Mouse (Mus musculus) right cerebral cortex, adult 2 months (tissue): ENCODE data around the gene Sec16a.
A peak's percentile ranks its signal among the peaks of the same experiment; 100 is the strongest.

ENCODE experiments used
- DNase-seq, 2 experiments: peaks; one replicate each; pipeline ENCODE4 v3.0.0; 2021 to 2022; ENCODE audit warnings: low spot score in 2 of 2

The Sec16a gene

DNA sequence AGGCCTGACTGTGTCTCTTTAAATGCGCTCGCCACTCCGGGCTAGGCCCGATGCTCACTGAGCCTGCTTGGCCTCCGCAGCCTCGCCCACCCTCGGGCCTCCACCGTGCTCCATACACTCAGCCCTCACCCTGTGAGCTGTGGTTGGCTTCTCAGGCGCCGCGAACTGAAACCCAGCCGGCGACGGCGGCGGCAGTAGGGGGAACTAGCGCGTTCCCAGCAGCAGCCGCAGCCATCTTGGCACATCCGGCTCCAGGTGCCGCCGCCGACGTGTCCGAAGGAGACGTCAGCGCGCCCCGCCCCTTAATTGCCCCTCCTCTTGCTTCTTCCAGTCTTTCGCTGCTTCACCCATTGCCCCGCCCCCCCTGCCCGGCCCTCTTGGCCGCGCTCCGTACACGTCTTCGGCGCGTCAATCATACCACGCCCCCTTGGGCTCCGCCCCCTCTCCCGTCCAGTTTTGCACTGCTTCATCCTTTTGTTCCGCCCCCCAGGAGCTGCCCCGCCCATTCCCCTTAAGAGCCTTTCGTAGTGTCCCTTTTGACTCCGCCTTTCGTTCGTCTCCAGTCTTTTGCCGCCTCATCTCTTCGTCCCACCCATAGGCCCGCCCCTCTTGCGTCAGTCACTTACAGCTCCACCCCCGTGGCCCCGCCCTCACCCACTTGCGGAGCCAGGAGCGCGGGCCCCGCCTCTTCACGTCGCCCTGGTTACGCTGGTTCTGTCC, at the start of gene Sec16a:
Sec16a (minus strand) TSS at position 271 of the 720 bp plus-strand sequence.
- peak; percentile 98 to 99 for DNase-seq

DNA sequence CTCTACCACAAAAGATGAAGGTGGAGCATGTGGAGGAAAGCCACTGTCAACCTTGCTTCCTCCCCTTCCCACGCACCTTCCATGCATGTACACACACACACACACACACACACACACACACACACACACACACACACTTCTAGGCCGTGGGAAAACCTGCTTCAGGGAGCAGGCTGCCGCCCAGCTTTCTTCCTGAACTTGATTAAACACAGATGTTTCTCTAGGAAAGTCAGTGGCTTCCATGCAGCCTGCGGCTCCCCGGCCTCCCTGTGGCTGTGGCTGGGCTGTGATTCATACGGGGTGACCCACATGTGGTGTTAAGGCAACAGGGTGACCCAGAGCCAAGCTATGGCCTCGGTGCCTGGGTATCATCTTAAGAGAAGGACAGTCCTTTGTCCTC, 49.4 kb upstream of the Sec16a start:
- no peak for DNase-seq

DNA sequence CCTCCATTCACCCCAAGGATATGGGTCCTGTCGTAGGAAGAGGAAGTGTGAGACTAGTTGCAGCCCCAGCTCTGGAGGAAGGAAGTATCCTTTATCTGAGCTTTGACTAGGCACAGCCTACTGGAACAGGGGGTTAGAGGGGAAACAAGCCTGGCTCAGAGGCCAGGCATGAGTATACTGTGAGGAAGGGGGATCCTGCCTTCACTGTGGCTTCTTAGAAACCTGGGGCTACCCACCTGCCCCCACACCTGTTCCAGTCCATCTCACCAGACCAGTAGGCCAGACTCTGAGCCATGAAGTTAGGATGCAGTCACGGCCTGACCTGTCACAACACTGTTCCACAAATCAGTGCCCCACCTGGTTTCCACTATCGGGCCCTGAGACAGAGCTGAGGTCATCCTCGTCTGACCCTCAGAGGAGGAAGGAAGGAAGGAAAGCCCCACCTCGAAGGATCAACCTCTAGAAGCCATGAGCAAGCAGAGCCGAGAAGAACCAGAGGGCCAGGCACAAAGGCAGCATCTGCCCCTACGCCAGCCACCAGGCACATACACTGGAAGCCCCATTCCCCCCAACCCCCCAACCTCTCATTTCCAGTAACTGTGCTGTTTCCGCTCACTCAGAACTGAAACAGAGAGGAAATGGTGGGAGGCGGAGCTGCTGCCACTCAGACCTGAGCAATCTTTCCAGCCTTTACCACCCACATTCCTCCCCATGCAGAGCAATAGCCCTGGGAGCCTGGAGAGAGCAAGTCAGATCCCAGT, 48.2 kb upstream of the Sec16a start:
- DNase-seq, result peak in 1 of 2 experiments; percentile 55

DNA sequence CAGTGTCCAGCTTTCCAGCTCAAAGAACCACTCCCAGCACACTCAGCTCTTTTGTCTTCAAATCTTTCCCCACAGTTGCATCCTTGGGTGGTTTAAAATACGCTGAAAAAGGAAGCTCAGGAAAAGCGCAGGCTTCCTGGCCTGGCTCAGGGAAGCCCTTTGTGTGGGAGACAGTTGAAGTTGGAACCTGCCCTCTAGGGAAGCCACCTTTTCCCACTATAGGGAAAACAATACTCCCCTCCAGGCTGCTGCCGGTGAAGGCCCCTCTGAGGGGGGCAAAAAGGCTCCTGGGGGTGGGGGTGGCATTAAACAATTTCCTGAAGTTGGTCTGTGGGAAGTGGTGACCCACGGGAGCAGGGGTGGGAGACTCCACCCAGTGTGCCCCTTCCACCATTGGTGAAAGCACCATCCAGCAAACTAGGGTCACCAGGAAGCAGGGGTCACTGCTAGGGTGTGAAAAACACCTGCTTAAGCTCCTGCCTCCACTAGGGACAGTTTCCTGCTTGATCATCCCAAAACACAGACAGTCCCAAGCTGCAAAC, 45.8 kb upstream of the Sec16a start:
- DNase-seq, result no peak

DNA sequence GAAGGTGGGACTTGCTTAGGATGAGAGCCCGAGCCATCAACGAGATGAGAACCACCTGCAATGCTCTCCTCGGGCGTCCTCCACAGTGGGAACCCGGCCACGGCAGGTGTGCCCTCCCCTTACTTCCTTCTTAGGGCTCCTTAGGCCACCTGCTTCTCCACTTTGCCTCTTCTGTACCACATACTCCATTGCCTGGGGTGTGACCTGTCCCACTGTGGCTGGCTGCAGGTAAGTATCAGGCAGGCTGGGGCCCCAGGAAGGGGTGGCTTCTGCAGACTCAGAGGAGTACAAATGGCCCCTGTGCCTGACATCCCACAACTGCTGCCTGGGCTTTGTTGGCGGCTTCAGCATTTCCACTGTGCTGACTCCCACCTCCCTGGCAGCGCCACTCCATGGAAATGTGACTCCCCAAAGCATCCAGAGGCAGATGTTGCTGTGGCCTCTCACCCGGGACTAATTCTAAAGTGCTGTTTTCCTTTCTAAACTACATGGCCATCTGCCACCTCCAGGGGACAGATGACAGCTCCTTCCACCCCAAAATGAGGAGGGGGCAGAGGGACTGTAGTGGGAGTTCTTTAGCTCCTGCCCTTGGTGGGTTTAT, 43.6 kb upstream of the Sec16a start:
- no peak for DNase-seq

DNA sequence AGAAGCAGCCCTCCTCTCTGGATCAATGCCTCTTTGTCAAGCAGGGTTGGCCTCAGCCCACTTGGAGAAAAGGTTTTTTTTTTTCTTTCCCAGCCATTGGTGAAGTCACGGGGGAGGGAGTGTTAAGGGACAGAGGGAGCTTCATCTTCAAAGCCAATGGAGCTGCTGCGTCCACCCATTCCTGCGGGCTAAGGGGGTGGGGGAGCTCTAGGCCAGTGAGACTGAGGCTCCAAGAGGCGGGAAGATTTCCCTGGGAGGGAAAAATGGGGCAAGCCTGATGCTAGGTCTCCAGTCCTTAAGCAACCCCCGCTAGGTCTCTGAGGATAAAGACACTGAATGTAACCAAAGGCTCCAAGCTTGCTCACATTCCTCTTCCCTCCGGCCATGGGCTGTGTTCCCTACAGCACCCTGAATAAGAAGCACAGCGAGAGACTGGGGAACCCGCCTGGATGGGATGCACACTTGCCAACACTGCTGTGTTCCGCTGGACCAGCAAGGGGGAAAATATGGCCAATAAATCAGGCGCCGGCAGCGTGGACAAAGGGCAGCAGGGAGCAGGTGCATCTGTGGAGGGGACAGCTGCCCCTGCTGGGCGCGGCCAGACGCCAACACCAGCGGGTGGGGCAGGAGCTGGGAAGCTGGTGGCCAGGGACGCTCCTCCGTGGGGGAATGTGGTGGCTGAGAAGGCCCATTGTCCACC, 42.5 kb upstream of the Sec16a start:
- DNase-seq, result peak; percentile 23 to 38

DNA sequence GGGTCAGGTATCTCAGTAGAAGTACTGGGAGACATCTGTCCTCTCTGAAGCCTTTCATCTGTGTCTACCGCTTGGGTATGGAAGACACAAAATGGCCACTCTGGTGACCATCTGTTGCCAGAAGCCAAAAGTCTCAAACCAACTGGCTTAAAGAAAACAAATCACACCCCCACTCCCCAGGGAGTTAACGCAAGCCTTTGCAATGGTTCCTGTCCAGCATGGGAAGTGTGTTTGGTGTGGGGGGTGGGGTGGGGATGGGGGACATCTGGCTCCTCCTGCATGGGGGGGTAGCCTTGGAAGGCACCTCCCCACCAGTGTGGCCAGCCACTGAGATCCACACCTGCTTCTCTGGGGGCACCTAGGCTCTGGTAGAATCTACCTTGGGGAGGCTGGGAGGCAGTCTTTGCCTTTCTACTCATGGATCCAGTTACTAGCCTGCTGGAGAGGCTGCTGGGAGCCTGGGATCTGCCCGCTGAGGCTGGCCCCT, 41.9 kb upstream of the Sec16a start:
- DNase-seq, result no peak

DNA sequence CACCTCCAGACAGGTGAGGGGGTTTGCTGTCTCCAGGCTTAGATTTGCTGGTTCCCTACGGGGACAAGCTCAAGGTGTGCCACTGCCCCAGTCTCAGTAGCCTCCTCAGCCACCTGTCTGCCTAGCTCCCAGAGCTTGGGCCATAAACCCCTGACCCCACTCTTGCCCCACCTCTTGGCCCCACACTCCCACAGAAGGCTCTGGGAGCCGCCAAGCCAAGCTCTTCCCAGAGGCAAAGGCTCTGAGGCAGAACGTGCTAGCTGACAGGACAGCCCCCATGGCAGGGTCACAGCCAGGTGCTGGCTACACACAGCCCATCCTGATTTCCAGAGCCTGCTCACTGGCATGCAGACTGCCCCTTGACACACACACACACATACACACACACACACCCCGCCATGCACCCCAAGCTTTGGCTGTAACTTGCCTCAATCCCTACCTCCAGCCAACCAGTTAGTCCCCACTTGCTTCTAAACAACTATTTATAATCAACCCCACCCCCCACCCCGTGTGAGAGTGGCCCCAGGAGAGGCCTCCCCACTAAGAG, 41.3 kb upstream of the Sec16a start:
- DNase-seq, result no peak

DNA sequence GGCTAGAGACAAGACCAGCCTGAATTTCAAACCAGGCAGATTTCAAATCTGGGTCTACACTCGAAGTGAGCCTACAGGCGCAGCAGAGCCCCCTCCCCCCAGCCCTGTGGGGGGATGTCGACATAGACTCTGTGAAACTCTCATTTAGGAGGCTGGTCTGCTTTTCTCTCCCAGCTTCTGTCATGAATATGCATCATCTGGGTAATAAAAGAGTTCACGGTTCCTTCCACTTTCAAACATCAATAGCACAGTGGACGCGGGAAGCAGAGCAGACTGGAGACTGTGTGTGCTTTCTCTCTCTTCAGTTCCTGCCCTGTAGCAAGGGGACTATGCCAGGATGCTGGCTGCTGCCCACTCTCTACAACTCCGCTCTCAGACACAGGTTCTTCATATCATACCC, 40.7 kb upstream of the Sec16a start:
- no peak for DNase-seq

DNA sequence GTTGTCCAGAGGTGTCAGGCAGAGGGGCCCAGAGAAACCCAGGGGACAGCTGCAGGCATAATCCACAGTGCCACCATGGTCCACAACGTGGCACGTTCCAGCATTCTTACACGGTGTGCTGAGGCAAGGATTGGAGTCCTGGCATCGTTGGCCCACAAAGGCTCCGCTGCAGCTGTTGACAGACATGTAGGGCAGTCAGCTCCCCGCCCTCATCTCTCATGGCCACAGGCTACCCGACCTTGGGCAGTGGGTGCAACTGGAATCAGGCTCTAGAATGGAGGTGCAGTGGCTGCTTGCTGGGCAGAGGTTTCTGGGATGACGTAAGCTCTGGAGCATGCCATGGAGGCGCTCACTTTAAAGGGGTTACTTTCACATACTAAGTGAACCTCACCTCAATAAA, 40.3 kb upstream of the Sec16a start:
- no peak for DNase-seq

DNA sequence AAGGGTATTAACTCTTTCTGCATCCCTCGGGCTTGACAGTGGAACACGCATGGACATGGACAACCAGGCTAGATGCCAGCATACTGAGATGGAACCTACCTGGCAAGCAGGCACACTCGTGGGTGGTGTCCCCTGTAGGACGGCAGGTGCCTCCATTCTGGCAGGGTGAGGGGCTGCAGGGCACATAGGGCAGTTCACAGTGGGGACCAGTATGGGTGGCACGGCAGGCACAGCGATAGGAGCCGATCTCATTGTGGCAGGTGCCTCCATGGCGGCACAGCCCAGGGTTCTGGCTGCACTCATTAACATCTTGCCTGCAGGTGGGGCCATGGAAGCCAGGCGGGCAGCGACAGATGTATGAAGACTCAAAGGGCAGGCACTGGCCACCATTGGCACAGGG, 39.2 kb upstream of the Sec16a start:
- no peak for DNase-seq

DNA sequence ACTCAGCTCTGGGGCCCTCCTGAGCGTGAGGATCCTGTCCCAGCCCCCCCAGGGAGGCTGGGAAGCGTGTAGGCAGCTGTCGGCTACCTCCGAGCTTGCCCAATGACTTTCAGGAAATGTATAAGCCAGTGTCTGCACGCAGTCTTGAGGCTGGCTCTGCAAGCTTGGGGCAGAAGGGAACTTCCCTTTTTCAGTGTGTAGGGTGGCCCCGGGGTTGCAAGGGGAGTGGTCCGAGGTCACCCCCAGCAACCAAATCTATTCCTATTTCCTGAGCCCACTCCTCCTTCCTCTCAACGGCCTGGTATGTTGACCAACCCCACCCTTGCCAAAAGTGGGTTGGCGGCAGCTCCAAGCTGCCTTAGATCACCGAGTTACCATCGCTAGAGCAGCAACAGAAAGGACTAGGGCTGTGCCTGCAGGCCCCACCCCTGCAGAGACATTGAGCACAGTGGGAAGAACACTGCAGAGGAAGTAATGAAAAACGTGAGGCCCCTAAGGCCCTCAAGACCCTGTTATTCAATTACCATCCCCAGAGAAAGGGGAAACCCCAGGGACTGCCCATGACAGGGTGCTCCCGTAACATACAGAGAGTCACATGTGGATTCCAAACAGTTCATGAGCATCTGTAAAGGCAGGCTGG, 38.3 kb upstream of the Sec16a start:
- no peak for DNase-seq

DNA sequence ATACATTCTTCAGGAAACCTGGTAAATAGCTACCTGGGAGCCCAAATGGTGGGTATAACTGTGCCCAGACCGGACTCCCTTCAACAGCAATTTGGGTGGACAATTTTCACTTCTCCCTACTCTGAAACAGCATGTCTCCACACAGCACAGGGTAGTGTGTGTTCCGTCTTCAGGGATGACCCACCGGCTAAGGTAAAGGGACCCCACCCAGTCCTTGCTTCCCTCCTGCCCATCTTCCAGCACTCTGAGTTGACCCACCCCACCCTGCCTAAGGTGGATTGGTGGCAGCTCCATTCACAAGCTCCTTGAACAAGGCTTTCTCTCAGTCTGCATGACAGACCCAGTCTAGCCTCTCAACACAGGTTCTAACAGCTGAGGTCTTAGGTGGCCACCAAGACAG, 37.8 kb upstream of the Sec16a start:
- no peak for DNase-seq

DNA sequence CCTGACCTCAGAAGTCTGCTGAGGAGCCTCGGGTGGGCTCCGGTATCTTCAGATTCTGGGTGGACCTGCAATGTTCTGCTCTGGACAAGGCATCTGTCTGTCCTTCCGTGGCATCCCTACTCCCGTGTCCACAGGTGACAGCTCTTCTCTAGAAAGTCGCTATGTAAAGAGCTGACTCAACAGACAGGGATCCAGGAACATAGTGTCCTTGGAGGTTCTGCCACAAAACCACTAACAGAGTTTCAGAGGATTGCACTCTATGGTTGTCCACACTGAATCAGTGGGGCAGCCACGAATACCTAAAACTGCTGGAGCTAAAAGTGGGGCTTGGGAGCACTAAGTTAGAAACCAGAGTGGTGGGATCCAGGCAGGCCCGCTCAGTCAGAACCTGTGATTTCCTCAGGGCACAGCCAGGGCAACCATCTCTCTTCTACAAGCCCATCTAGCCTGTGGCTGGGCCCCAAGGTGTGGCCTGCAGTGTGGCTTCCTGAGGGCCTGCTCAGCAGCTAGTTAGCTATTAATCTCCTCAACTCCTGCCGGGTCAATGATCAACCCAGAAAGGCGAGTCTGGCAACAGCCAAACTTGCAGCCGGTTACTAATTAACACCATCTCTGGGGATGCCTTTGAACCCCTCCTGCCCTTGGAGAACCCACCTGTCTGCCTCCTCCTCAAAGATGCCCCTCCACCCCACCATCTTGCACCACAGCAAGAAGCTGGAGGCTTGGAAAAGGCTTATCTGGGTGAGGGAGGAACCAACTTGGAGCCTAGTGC, 36.9 kb upstream of the Sec16a start:
- DNase-seq, result no peak

DNA sequence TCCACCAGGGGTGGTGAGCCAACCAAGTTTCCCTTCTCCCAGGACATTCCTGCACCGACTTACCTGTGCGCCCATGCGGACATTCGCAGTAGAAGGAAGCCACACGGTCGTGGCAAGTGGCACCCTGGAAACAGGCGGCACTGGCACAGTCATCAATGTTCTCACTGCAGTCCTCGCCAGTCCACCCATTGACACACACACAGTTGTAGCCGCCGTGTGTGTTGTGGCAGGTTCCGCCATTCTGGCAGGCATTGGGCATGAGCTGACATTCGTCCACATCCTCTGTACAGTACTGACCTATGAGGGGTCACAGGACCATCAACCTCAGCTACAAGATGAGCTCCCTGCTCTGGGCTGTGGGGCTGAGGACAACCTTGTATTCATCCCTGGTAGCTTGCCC, 35.9 kb upstream of the Sec16a start:
- DNase-seq, result no peak

DNA sequence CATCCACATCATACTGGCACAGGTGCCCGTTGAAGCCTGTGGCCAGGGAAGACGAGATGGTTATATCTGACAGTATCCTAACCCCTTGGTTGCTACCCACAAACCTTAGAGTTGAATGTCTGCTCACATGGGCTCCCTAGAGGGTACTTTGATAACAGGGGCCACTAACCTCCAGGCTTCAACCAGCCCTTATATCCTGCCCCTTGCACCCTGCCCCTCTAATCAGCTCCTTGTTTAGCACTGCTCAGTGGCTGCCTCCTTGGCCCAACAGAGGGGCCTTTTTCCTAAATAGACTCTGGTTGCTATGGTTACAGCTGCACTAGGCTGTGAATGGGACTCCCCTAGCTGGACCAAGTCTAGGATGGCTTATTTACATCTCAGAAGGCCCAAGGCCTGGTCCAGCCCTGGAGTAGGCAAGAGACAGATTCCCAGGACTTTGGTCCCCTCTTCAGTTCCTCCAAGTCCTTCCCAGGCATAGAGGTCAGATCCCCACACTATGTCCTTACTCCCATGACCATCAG, 33.7 kb upstream of the Sec16a start:
- DNase-seq, result no peak

DNA sequence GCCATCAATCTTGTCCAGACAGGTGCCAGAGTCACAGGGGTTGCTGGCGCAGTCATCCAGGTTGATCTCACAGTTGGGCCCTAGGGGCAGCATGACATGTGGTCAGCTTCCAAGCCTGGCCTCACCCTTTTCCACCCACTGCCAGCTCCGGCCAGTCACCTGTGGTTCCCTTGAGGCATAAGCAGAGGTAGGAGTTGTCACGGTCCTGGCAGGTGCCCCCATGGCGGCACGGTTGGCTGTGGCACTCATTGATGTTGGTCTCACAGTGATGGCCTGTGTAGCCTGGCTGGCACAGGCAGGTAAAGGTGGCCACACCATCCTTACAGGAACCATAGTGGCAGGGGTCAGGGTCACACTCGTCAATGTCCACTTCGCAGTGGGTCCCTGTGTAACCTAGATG, 32.9 kb upstream of the Sec16a start:
- DNase-seq, result no peak

DNA sequence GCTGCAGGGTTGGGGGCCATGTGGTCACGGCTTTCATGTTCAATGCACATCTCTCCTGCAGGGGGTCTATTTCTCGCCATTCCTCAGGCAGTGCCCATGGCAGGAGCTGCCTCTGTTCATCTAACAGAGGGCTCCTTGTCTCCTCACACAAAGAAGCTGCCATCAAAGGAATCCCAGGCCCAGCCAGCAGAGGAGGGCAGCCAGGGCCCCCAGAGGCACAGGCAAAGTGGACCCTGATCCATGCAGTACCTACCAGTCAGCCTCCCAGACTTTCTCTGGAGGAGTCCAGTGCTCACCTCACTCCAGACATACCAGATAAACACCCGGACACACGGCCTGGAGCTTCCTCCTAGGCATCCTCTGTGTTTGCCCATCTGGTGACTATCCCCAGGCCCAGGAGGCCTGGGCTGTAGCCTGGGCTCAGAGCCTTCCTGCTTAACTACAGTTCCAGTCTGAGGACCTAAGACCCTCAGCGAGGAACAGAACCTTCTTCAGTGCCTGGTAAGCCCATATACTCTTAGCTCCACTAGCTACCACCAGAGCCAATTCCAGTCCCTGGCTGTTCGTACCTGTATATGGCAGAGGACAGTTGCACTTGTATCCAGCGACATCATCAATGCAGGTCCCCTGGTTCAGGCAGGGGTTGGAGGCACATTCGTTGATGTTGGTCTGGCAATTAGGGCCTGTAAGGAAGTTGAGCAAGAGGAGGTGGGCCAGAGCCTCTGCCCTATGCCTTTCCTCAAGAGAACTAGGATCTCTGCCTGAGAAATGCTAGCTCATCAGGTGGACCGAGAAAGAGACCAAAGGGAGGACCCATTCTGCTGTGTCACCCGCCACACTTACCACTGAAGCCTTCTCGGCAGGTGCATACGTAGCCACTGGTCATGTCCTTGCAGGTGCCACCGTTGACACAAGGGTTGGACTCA, 30.8 kb upstream of the Sec16a start:
- no peak for DNase-seq
